Mouse (Mus musculus): ENCODE measurements around the gene Thrap3. TPM values are rescaled to one million over a fixed set of nuclear protein-coding genes. Genes with fewer than 3 reads are reported as not detected.

The Thrap3 gene
- polyA plus RNA-seq, 1 experiment from 2014 or later = 244 TPM

DNA sequence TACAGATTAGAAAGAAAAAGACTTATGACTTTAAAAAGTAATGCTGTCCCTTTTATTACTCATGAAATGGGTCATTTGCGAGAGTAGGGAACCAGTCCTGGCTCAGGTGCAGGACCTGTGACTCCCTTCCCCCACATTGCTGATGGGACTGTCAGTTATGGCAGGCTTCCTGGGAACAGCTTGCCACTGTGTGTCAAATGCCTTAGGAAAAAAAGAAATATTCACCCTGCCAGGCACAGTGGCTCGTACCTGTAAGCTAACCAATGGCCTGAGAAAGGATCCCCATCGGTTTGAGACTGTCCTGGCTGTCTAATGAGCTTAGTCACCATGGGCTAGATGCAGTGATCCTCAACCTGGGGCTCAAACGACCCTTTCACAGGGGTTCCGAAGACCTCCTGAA is 82.5 kb downstream of the Thrap3 start:
- H3K36me3 ChIP-seq = peaks cover 47% of the 10 kb centered on the region
- no peak overlapping the region for H3K4me3 ChIP-seq
- H3K4me1 ChIP-seq = peaks cover 15% of the 10 kb centered on the region
- 90% methylated on average over 5 of the region's 5 CpGs for WGBS
- no peak overlapping the region for H3K27ac ChIP-seq (replicated peaks)
- no peaks in the 10 kb centered on the region for H3K27me3 ChIP-seq (ENCODE audit: low read depth, poor library complexity, severe bottlenecking)
- no peak for DNase-seq (ENCODE audit: low spot score)
- H3K9me3 ChIP-seq (replicated peaks) = peaks cover 12% of the 10 kb centered on the region

- no peaks in the 10 kb centered on the region for H3K27me3 ChIP-seq (ENCODE audit: low read depth, poor library complexity, severe bottlenecking)
- WGBS = 82% methylated on average over 1 of the region's 1 CpGs
- H3K27ac ChIP-seq (replicated peaks) = no peak overlapping the region
- H3K36me3 ChIP-seq = peaks cover 37% of the 10 kb centered on the region
- no peak overlapping the region for H3K4me3 ChIP-seq
- peaks cover 18% of the 10 kb centered on the region for H3K4me1 ChIP-seq
- H3K9me3 ChIP-seq (replicated peaks) = peaks cover 12% of the 10 kb centered on the region
- no peak for DNase-seq (ENCODE audit: low spot score)
Observed at GRCm38 (mm10) chr4:126119051-126119450, 83.5 kb downstream of the Thrap3 start.

DNA sequence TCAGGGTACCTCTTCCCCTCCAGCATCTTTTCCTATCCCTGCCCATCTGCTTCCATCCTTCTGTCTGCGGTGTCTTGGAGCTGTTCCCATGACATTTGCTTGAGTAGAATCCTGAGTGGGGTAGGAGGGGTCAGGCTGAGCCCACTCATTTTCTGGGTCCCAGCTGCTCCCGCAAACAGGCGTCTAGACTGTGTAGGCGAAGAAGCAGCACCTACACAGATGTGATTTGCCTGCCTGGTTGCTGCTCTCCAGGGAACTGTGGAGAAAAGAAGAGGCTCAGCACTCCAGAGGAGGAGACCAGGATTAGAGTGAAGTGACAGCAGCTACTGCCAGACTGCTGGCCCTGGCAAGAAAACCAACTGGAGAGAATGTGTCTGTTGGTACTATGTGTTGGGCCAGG is 83.9 kb downstream of the Thrap3 start:
- Histone ChIP-seq H3K36me3 (peaks cover 33% of the 10 kb centered on the region), H3K27me3 (ENCODE audit: low read depth, poor library complexity, severe bottlenecking) (no peaks in the 10 kb centered on the region), H3K4me1 (peaks cover 21% of the 10 kb centered on the region), H3K4me3 (no peak overlapping the region), H3K9me3 (replicated peaks) (peaks cover 12% of the 10 kb centered on the region), H3K27ac (replicated peaks) (no peak overlapping the region)
- WGBS = 95% methylated on average over 4 of the region's 4 CpGs
- DNase-seq (ENCODE audit: low spot score) = no peak

DNA sequence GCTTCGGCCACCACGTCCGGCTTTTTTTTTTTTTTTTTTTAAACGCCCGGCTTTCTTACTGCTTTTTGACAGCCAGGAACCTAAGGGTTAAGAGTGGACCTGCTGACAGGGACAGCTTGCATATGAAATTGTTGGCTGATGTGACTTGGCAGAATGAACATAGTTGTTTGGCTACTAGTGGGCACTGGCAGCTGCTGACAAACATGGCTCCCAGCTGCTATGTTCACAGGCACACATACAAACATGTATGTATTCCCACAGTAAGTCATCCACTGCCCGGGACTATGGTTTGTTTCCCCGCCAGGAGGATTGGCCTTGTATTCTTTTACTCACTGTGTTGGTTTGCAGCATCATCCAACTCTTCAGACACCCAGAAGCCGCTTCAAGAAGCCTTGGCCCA is 85.4 kb downstream of the Thrap3 start:
- no peak for DNase-seq (ENCODE audit: low spot score)
- Histone ChIP-seq H3K4me1 (peaks cover 21% of the 10 kb centered on the region), H3K36me3 (peaks cover 24% of the 10 kb centered on the region), H3K9me3 (replicated peaks) (peaks cover 12% of the 10 kb centered on the region), H3K27me3 (ENCODE audit: low read depth, poor library complexity, severe bottlenecking) (no peaks in the 10 kb centered on the region), H3K27ac (replicated peaks) (no peak overlapping the region), H3K4me3 (no peak overlapping the region)
- WGBS = 94% methylated on average over 8 of the region's 8 CpGs

GRCm38 (mm10) chr4:126115871-126116521 is 86.6 kb downstream of the Thrap3 start:
- Histone ChIP-seq H3K4me3 (no peak overlapping the region), H3K27me3 (ENCODE audit: low read depth, poor library complexity, severe bottlenecking) (no peaks in the 10 kb centered on the region), H3K9me3 (replicated peaks) (peaks cover 3% of the 10 kb centered on the region; the same call in 1 of the 2 replicates), H3K4me1 (peaks cover 27% of the 10 kb centered on the region), H3K27ac (replicated peaks) (no peak overlapping the region; the same call in 1 of the 2 replicates), H3K36me3 (peaks cover 14% of the 10 kb centered on the region)
- no peak for DNase-seq (ENCODE audit: low spot score)
- 84% methylated on average over 6 of the region's 6 CpGs for WGBS

GRCm38 (mm10) chr4:126115411-126115810 is 87.1 kb downstream of the Thrap3 start:
- no peaks in the 10 kb centered on the region for H3K27me3 ChIP-seq (ENCODE audit: low read depth, poor library complexity, severe bottlenecking)
- no peak overlapping the region for H3K27ac ChIP-seq (replicated peaks)
- DNase-seq (ENCODE audit: low spot score) = no peak
- H3K9me3 ChIP-seq (replicated peaks) = no peaks in the 10 kb centered on the region
- H3K36me3 ChIP-seq = peaks cover 8% of the 10 kb centered on the region
- 92% methylated on average over 9 of the region's 9 CpGs for WGBS
- no peak overlapping the region for H3K4me3 ChIP-seq
- H3K4me1 ChIP-seq = peaks cover 33% of the 10 kb centered on the region

Other genes with a start within 250 kb of the Thrap3 start
- 0.48 and 0.75 TPM in 2 replicates for gene Csf3r, start 178.2 kb downstream of the Thrap3 start, polyA plus RNA-seq (2016; fragmentation: Nextera tagmentation; extraction: Ambion mirVana)
- gene Mrps15, start 155.8 kb downstream of the Thrap3 start, polyA plus RNA-seq (2016; fragmentation: Nextera tagmentation; extraction: Ambion mirVana) = 138 and 153 TPM in 2 replicates
- gene Oscp1, start 144.2 kb downstream of the Thrap3 start, polyA plus RNA-seq (2016; fragmentation: Nextera tagmentation; extraction: Ambion mirVana) = 33.2 and 34.7 TPM in 2 replicates
- 48.6 and 49.1 TPM in 2 replicates for gene Lsm10, start 106.1 kb downstream of the Thrap3 start, polyA plus RNA-seq (2016; fragmentation: Nextera tagmentation; extraction: Ambion mirVana)
- gene Stk40, start 98.8 kb downstream of the Thrap3 start, polyA plus RNA-seq (2016; fragmentation: Nextera tagmentation; extraction: Ambion mirVana) = 45.0 and 48.9 TPM in 2 replicates
- gene Eva1b, start 55.0 kb downstream of the Thrap3 start, polyA plus RNA-seq (2016; fragmentation: Nextera tagmentation; extraction: Ambion mirVana) = 22.1 and 25.0 TPM in 2 replicates
- gene Sh3d21, start 39.3 kb downstream of the Thrap3 start, polyA plus RNA-seq (2016; fragmentation: Nextera tagmentation; extraction: Ambion mirVana) = 0.79 and 1.3 TPM in 2 replicates
- 59.8 and 69.7 TPM in 2 replicates for gene Map7d1, start 53.6 kb upstream of the Thrap3 start, polyA plus RNA-seq (2016; fragmentation: Nextera tagmentation; extraction: Ambion mirVana)
- 85.2 and 94.4 TPM in 2 replicates for gene Trappc3, start 59.6 kb upstream of the Thrap3 start, polyA plus RNA-seq (2016; fragmentation: Nextera tagmentation; extraction: Ambion mirVana)
- 2.8 and 6.5 TPM in 2 replicates for gene Col8a2, start 84.0 kb upstream of the Thrap3 start, polyA plus RNA-seq (2016; fragmentation: Nextera tagmentation; extraction: Ambion mirVana)
- gene Adprhl2, start 118.9 kb upstream of the Thrap3 start, polyA plus RNA-seq (2016; fragmentation: Nextera tagmentation; extraction: Ambion mirVana) = 80.8 and 88.4 TPM in 2 replicates
- gene Tekt2, start 122.9 kb upstream of the Thrap3 start, polyA plus RNA-seq (2016; fragmentation: Nextera tagmentation; extraction: Ambion mirVana) = 1.1 and 1.9 TPM in 2 replicates
- gene Ago3, start 226.8 kb upstream of the Thrap3 start, polyA plus RNA-seq (2016; fragmentation: Nextera tagmentation; extraction: Ambion mirVana) = 13.3 and 15.9 TPM in 2 replicates

Data from midbrain, embryonic 10.5 days (tissue).